Mouse (Mus musculus) heart, adult 2 months (tissue): ENCODE results near the gene Abt1.

Source experiments
- CTCF ChIP-seq: fragments of 200-600 bp; IDR thresholded peaks from 2 replicates; pipeline ENCODE4 v1.8.1; 2022; ENCODE audit warnings: antibody characterized with exemption, mild to moderate bottlenecking, moderate library complexity
- POLR2A ChIP-seq: fragments of 200-500 bp; IDR thresholded peaks from 2 replicates; pipeline ENCODE4 v1.6.1; 2011; ENCODE audit warnings: mild to moderate bottlenecking, low read depth, low read length, control low read depth; ENCODE audit not compliant: insufficient read depth

DNA sequence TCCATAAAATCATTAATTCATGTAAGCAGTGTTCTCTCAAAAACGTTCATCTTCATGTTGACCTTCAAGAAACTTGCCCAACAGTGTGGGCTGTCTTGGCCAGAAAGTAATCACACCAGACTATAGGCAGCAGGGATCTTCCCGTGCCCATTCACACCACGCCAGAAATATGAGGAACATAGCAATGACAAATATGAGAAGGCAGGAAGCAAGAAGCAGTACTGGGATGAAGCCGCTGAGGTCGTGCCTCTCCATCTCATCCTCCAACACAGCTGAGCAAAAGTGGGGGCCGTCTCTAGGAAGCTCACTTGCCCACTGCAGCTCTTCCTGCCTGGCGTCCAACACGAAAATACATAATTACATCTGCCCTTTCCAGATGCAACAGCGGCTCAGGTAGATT lies 13.0 kb downstream of the Abt1 start:
- TF ChIP-seq CTCF (no peak), POLR2A (no peak)
